Mouse (Mus musculus) midbrain, embryonic 12.5 days (tissue): ENCODE data around the gene Spns3. TPM values are rescaled to one million over a fixed set of nuclear protein-coding genes. Genes with fewer than 3 reads are reported as not detected.
A peak's percentile ranks its signal among the peaks of the same experiment; 100 is the strongest.

Experiments used
- ATAC-seq: fragments of 200-750 bp; cut with Nextera tagmentation; 2 replicates; pipeline ENCODE4 v1.8.0; 2017; ENCODE audit warnings: low read depth, moderate TSS enrichment, moderate library complexity; ENCODE audit not compliant: low FRiP score
- H3K27ac ChIP-seq: fragments of 300-500 bp; sonication (generic); replicated peaks from 2 replicates; pipeline ENCODE4 v1.5.1; 2016; ENCODE audit warnings: mild to moderate bottlenecking
- H3K27me3 ChIP-seq: fragments of 300-500 bp; sonication (generic); 2 replicates; pipeline ENCODE4 v1.6.1; 2016; ENCODE audit warnings: mild to moderate bottlenecking
- H3K36me3 ChIP-seq: fragments of 300-500 bp; sonication (generic); 2 replicates; pipeline ENCODE4 v1.6.1; 2016
- H3K4me1 ChIP-seq: fragments of 300-500 bp; sonication (generic); 2 replicates; pipeline ENCODE4 v1.6.1; 2016
- H3K4me2 ChIP-seq: fragments of 300-500 bp; sonication (generic); replicated peaks from 2 replicates; pipeline ENCODE4 v1.6.1; 2016; ENCODE audit warnings: mild to moderate bottlenecking, moderate library complexity
- H3K4me3 ChIP-seq: fragments of 300-500 bp; sonication (generic); 2 replicates; pipeline ENCODE4 v1.5.1; 2016; ENCODE audit warnings: mild to moderate bottlenecking
- H3K9ac ChIP-seq: fragments of 300-500 bp; sonication (generic); replicated peaks from 2 replicates; pipeline ENCODE4 v1.6.1; 2016; ENCODE audit warnings: mild to moderate bottlenecking, moderate library complexity
- H3K9me3 ChIP-seq: fragments of 300-500 bp; sonication (generic); 2 replicates; pipeline ENCODE4 v1.6.1; 2016; ENCODE audit warnings: mild to moderate bottlenecking
- WGBS: fragments of 180-500 bp; shearing (Covaris S2); methylation state at CpG from one replicate; pipeline ENCODE4 v1.1.7; 2016; 5-methylcytosine and 5-hydroxymethylcytosine counted together
- polyA plus RNA-seq: library from polyadenylated mRNA; unstranded; fragments of >200 nt; fragmentation: Nextera tagmentation; extraction: Ambion mirVana; gene quantifications from 2 replicates; pipeline ENCODE4 v1.2.1, GENCODE M21; 2016

Spns3 gene
- polyA plus RNA-seq, 1 experiment from 2014 or later, result 0.10 TPM

GRCm38 (mm10) chr11:72487739-72488138 is 62.6 kb downstream of the Spns3 start:
- Histone ChIP-seq H3K36me3 (no peaks in the 10 kb centered on the region), H3K4me1 (peaks cover 23% of the 10 kb centered on the region), H3K27me3 (peaks cover 41% of the 10 kb centered on the region), H3K9ac (0 out of 2 replicates have a peak overlapping the region, but pooled peaks have one; percentile 88), H3K9me3 (no peaks in the 10 kb centered on the region), H3K4me2 (peak overlapping the region; percentile 86), H3K4me3 (peak overlapping the region; percentile 76), H3K27ac (no peak overlapping the region)
- no peak for ATAC-seq
- 92% methylated on average over 2 of the region's 2 CpGs for WGBS

- Histone ChIP-seq H3K9me3 (no peaks in the 10 kb centered on the region), H3K9ac (no peak overlapping the region), H3K36me3 (no peaks in the 10 kb centered on the region), H3K4me3 (peak overlapping the region; percentile 76; the same call in 1 of the 2 replicates), H3K27ac (no peak overlapping the region), H3K4me1 (peaks cover 23% of the 10 kb centered on the region), H3K4me2 (peak overlapping the region; percentile 86), H3K27me3 (peaks cover 41% of the 10 kb centered on the region)
- WGBS, result 55% methylated on average over 5 of the region's 5 CpGs
- no peak for ATAC-seq
These were observed 63.1 kb downstream of the Spns3 start for GRCm38 (mm10) chr11:72487171-72487570.

GRCm38 (mm10) chr11:72485960-72486359 is 64.3 kb downstream of the Spns3 start:
- H3K36me3 ChIP-seq, result no peaks in the 10 kb centered on the region
- H3K27me3 ChIP-seq, result peaks cover 41% of the 10 kb centered on the region
- H3K4me2 ChIP-seq, result no peak overlapping the region
- H3K9me3 ChIP-seq, result no peaks in the 10 kb centered on the region
- WGBS, result 73% methylated on average over 11 of the region's 11 CpGs
- ATAC-seq, result no peak
- peaks cover 23% of the 10 kb centered on the region for H3K4me1 ChIP-seq
- H3K9ac ChIP-seq, result no peak overlapping the region
- no peak overlapping the region for H3K4me3 ChIP-seq
- H3K27ac ChIP-seq, result no peak overlapping the region

- peaks cover 23% of the 10 kb centered on the region for H3K4me1 ChIP-seq
- H3K9ac ChIP-seq, result no peak overlapping the region
- no peak overlapping the region for H3K4me3 ChIP-seq
- WGBS, result 49% methylated on average over 5 of the region's 5 CpGs
- no peak for ATAC-seq
- no peak overlapping the region for H3K4me2 ChIP-seq
- no peaks in the 10 kb centered on the region for H3K36me3 ChIP-seq
- no peak overlapping the region for H3K27ac ChIP-seq
- H3K27me3 ChIP-seq, result peaks cover 35% of the 10 kb centered on the region
- H3K9me3 ChIP-seq, result no peaks in the 10 kb centered on the region
These were observed 65.1 kb downstream of the Spns3 start for GRCm38 (mm10) chr11:72485157-72485556.

- Histone ChIP-seq H3K27ac (no peak overlapping the region), H3K36me3 (no peaks in the 10 kb centered on the region), H3K9me3 (no peaks in the 10 kb centered on the region), H3K9ac (no peak overlapping the region), H3K4me1 (peaks cover 19% of the 10 kb centered on the region), H3K4me3 (no peak overlapping the region), H3K4me2 (no peak overlapping the region), H3K27me3 (peaks cover 32% of the 10 kb centered on the region)
- no peak for ATAC-seq
- 79% methylated on average over 6 of the region's 6 CpGs for WGBS
These were observed 65.8 kb downstream of the Spns3 start for GRCm38 (mm10) chr11:72484549-72484948.

- Histone ChIP-seq H3K9ac (no peak overlapping the region; the same call in 1 of the 2 replicates), H3K4me3 (no peak overlapping the region), H3K4me2 (no peak overlapping the region), H3K27ac (no peak overlapping the region), H3K4me1 (peaks cover 8% of the 10 kb centered on the region; the same call in 1 of the 2 replicates), H3K9me3 (no peaks in the 10 kb centered on the region), H3K27me3 (peaks cover 7% of the 10 kb centered on the region), H3K36me3 (no peaks in the 10 kb centered on the region)
- 83% methylated on average over 4 of the region's 4 CpGs for WGBS
- ATAC-seq, result no peak
These were observed 68.4 kb downstream of the Spns3 start for GRCm38 (mm10) chr11:72481952-72482351.

GRCm38 (mm10) chr11:72481313-72481712 is 69.0 kb downstream of the Spns3 start:
- Histone ChIP-seq H3K27me3 (0 out of 2 replicates have a peak, but pooled peaks cover under 1% of the 10 kb centered on the region), H3K9ac (no peak overlapping the region), H3K36me3 (no peaks in the 10 kb centered on the region), H3K27ac (no peak overlapping the region), H3K4me1 (peaks cover 8% of the 10 kb centered on the region; the same call in 1 of the 2 replicates), H3K4me2 (no peak overlapping the region), H3K4me3 (no peak overlapping the region), H3K9me3 (no peaks in the 10 kb centered on the region)
- 85% methylated on average over 5 of the region's 5 CpGs for WGBS
- ATAC-seq, result no peak

GRCm38 (mm10) chr11:72479499-72479898 is 70.8 kb downstream of the Spns3 start:
- no peak overlapping the region for H3K4me2 ChIP-seq
- WGBS, result 84% methylated on average over 2 of the region's 2 CpGs
- H3K4me3 ChIP-seq, result no peak overlapping the region
- H3K36me3 ChIP-seq, result no peaks in the 10 kb centered on the region
- no peak for ATAC-seq
- peaks cover 8% of the 10 kb centered on the region; the same call in 1 of the 2 replicates for H3K4me1 ChIP-seq
- H3K9me3 ChIP-seq, result no peaks in the 10 kb centered on the region
- H3K27ac ChIP-seq, result no peak overlapping the region
- H3K9ac ChIP-seq, result no peak overlapping the region
- H3K27me3 ChIP-seq, result no peaks in the 10 kb centered on the region

GRCm38 (mm10) chr11:72478228-72478627 is 72.1 kb downstream of the Spns3 start:
- WGBS, result 73% methylated on average over 6 of the region's 6 CpGs
- H3K27ac ChIP-seq, result 0 out of 2 replicates have a peak overlapping the region, but pooled peaks have one; percentile 3
- H3K9ac ChIP-seq, result no peak overlapping the region

GRCm38 (mm10) chr11:72477653-72478052 is 72.7 kb downstream of the Spns3 start:
- H3K4me1 ChIP-seq, result peaks cover 8% of the 10 kb centered on the region; the same call in 1 of the 2 replicates
- H3K4me2 ChIP-seq, result no peak overlapping the region
- WGBS, result 78% methylated on average over 1 of the region's 1 CpGs
- no peaks in the 10 kb centered on the region for H3K9me3 ChIP-seq
- no peaks in the 10 kb centered on the region for H3K27me3 ChIP-seq
- 0 out of 2 replicates have a peak overlapping the region, but pooled peaks have one; percentile 3 for H3K27ac ChIP-seq
- no peak overlapping the region for H3K4me3 ChIP-seq
- no peak overlapping the region for H3K9ac ChIP-seq
- ATAC-seq, result no peak
- H3K36me3 ChIP-seq, result 0 out of 2 replicates have a peak, but pooled peaks cover 4% of the 10 kb centered on the region

More at GRCm38 (mm10) chr11:72478228-72478627, 72.1 kb downstream of the Spns3 start:
- Histone ChIP-seq H3K4me3 (no peak overlapping the region), H3K27me3 (no peaks in the 10 kb centered on the region), H3K4me1 (peaks cover 8% of the 10 kb centered on the region; the same call in 1 of the 2 replicates), H3K36me3 (0 out of 2 replicates have a peak, but pooled peaks cover 4% of the 10 kb centered on the region), H3K9me3 (no peaks in the 10 kb centered on the region), H3K4me2 (no peak overlapping the region)
- ATAC-seq, result no peak

GRCm38 (mm10) chr11:72477182-72477581 is 73.1 kb downstream of the Spns3 start:
- no peaks in the 10 kb centered on the region for H3K9me3 ChIP-seq
- H3K4me2 ChIP-seq, result no peak overlapping the region
- WGBS, result 44% methylated on average over 5 of the region's 5 CpGs
- no peak for ATAC-seq
- 0 out of 2 replicates have a peak, but pooled peaks cover 4% of the 10 kb centered on the region for H3K36me3 ChIP-seq
- H3K4me1 ChIP-seq, result peaks cover 8% of the 10 kb centered on the region; the same call in 1 of the 2 replicates
- H3K27ac ChIP-seq, result 0 out of 2 replicates have a peak overlapping the region, but pooled peaks have one; percentile 12
- no peak overlapping the region for H3K4me3 ChIP-seq
- no peak overlapping the region for H3K9ac ChIP-seq
- H3K27me3 ChIP-seq, result no peaks in the 10 kb centered on the region

- H3K4me3 ChIP-seq, result no peak overlapping the region
- H3K36me3 ChIP-seq, result 0 out of 2 replicates have a peak, but pooled peaks cover 4% of the 10 kb centered on the region
- H3K4me2 ChIP-seq, result no peak overlapping the region
- no peak for ATAC-seq
- H3K4me1 ChIP-seq, result peaks cover 8% of the 10 kb centered on the region; the same call in 1 of the 2 replicates
- 83% methylated on average over 7 of the region's 7 CpGs for WGBS
- no peaks in the 10 kb centered on the region for H3K27me3 ChIP-seq
- no peaks in the 10 kb centered on the region for H3K9me3 ChIP-seq
- no peak overlapping the region for H3K9ac ChIP-seq
- no peak overlapping the region for H3K27ac ChIP-seq
These were observed 74.2 kb downstream of the Spns3 start for GRCm38 (mm10) chr11:72476074-72476625.
